Mouse (Mus musculus) forebrain, postnatal 0 days (tissue): ENCODE results near the gene Zfp740. TPM values are rescaled to one million over a fixed set of nuclear protein-coding genes. Genes with fewer than 3 reads are reported as not detected.

Source experiments
- ATAC-seq: fragments of 200-750 bp; cut with Nextera tagmentation; 2 replicates; pipeline ENCODE4 v1.8.0; 2017; ENCODE audit warnings: mild to moderate bottlenecking, moderate library complexity
- DNase-seq: peaks from one replicate; pipeline ENCODE4 v3.0.0-alpha.2; 2015
- H3K27ac ChIP-seq: fragments of 300-500 bp; sonication (generic); 2 replicates; pipeline ENCODE4 v1.5.1; 2014; ENCODE audit warnings: low read depth, mild to moderate bottlenecking, antibody characterized with exemption, low read length, moderate library complexity, mixed read lengths
- H3K27me3 ChIP-seq: fragments of 300-500 bp; sonication (generic); 2 replicates; pipeline ENCODE4 v1.6.1; 2014; ENCODE audit warnings: mild to moderate bottlenecking, low read length, mixed read lengths; ENCODE audit not compliant: insufficient read depth
- H3K36me3 ChIP-seq: fragments of 300-500 bp; sonication (generic); 2 replicates; pipeline ENCODE4 v1.6.1; 2014; ENCODE audit warnings: mild to moderate bottlenecking, moderate library complexity; ENCODE audit not compliant: insufficient read depth
- H3K4me1 ChIP-seq: fragments of 300-500 bp; sonication (generic); 2 replicates; pipeline ENCODE4 v1.6.1; 2014; ENCODE audit warnings: antibody characterized with exemption; ENCODE audit not compliant: insufficient read depth
- H3K4me2 ChIP-seq: fragments of 300-500 bp; sonication (generic); 2 replicates; pipeline ENCODE4 v1.6.1; 2014; ENCODE audit warnings: low read depth, mild to moderate bottlenecking, moderate library complexity
- H3K4me3 ChIP-seq: fragments of 300-500 bp; sonication (generic); 2 replicates; pipeline ENCODE4 v1.5.1; 2014; ENCODE audit warnings: low read depth, low read length, mixed read lengths
- H3K9ac ChIP-seq: fragments of 300-500 bp; sonication (generic); 2 replicates; pipeline ENCODE4 v1.6.1; 2014; ENCODE audit warnings: mild to moderate bottlenecking
- H3K9me3 ChIP-seq: fragments of 300-500 bp; sonication (generic); 2 replicates; pipeline ENCODE4 v1.6.1; 2016; ENCODE audit warnings: low read length
- CTCF ChIP-seq: sonication (generic); IDR thresholded peaks from 2 replicates; pipeline ENCODE4 v1.5.1; 2016; ENCODE audit warnings: antibody characterized with exemption, control low read depth, low read depth
- WGBS: fragments of 180-500 bp; shearing (Covaris S2); extraction: QIAGEN DNeasy Blood & Tissue Kit; methylation state at CpG from one replicate; pipeline ENCODE4 v1.1.7; 2014; 5-methylcytosine and 5-hydroxymethylcytosine counted together
- polyA plus RNA-seq: library from polyadenylated mRNA; unstranded; fragments of >200 nt; fragmentation: Nextera tagmentation; extraction: Ambion mirVana; gene quantifications from 2 replicates; pipeline ENCODE4 v1.2.1, GENCODE M21; 2015
- total RNA-seq: library from RNA; depleted of rRNA; stranded (reverse); fragments of >200 nt; gene quantifications from 2 replicates; pipeline ENCODE4 v1.2.3, GENCODE M21; 2014

The Zfp740 gene
- total and polyA plus RNA-seq, 2 experiments from 2014 or later: 29.7 to 83.2 TPM

GRCm38 (mm10) chr15:102243229-102244190 lies 40.5 kb downstream of the Zfp740 start:
- DNase-seq (no peak), ATAC-seq (no peak)
- Histone ChIP-seq H3K4me3 (no peak overlapping the region), H3K4me1 (peaks cover 19% of the 10 kb centered on the region), H3K36me3 (peaks cover 6% of the 10 kb centered on the region; the same call in 1 of the 2 replicates), H3K27me3 (no peaks in the 10 kb centered on the region), H3K9ac (0 out of 2 replicates have a peak overlapping the region, but pooled peaks have one; percentile 26), H3K9me3 (no peaks in the 10 kb centered on the region), H3K4me2 (peak overlapping the region; percentile 20), H3K27ac (no peak overlapping the region)
- 19% methylated on average over 22 of the region's 22 CpGs for WGBS
- no peak for TF ChIP-seq CTCF

GRCm38 (mm10) chr15:102244306-102245191 lies 41.5 kb downstream of the Zfp740 start:
- WGBS: 9% methylated on average over 19 of the region's 19 CpGs
- Histone ChIP-seq H3K9me3 (no peaks in the 10 kb centered on the region), H3K4me3 (peak overlapping the region; percentile 66), H3K4me1 (peaks cover 19% of the 10 kb centered on the region), H3K36me3 (peaks cover 3% of the 10 kb centered on the region; the same call in 1 of the 2 replicates), H3K27ac (no peak overlapping the region), H3K4me2 (peak overlapping the region; percentile 99), H3K9ac (0 out of 2 replicates have a peak overlapping the region, but pooled peaks have one; percentile 26), H3K27me3 (no peaks in the 10 kb centered on the region)
- DNase-seq (no peak), ATAC-seq (no peak)
- no peak for TF ChIP-seq CTCF

GRCm38 (mm10) chr15:102245461-102245881 lies 42.4 kb downstream of the Zfp740 start:
- no peaks in the 10 kb centered on the region for H3K36me3 ChIP-seq
- peaks cover 19% of the 10 kb centered on the region for H3K4me1 ChIP-seq
- no peaks in the 10 kb centered on the region for H3K9me3 ChIP-seq
- peak overlapping the region; percentile 66 for H3K4me3 ChIP-seq
- 0 out of 2 replicates have a peak overlapping the region, but pooled peaks have one; percentile 85 for H3K27ac ChIP-seq
- H3K27me3 ChIP-seq: no peaks in the 10 kb centered on the region
- ATAC-seq: no peak
- TF ChIP-seq CTCF: no peak
- peak overlapping the region; percentile 99 for H3K4me2 ChIP-seq
- DNase-seq: no peak
- WGBS: 11% methylated on average over 14 of the region's 14 CpGs
- H3K9ac ChIP-seq: peak overlapping the region; percentile 66; the same call in 1 of the 2 replicates

- H3K4me2 ChIP-seq: peak overlapping the region; percentile 99
- DNase-seq: peak; percentile 91
- peak; percentile 93 for ATAC-seq
- H3K36me3 ChIP-seq: no peaks in the 10 kb centered on the region
- peak overlapping the region; percentile 85 for H3K27ac ChIP-seq
- 1% methylated on average over 41 of the region's 44 CpGs for WGBS
- H3K9ac ChIP-seq: peak overlapping the region; percentile 66
- H3K9me3 ChIP-seq: no peaks in the 10 kb centered on the region
- TF ChIP-seq CTCF: no peak
- H3K27me3 ChIP-seq: no peaks in the 10 kb centered on the region
- peak overlapping the region; percentile 66 for H3K4me3 ChIP-seq
- H3K4me1 ChIP-seq: peaks cover 19% of the 10 kb centered on the region
Observed at GRCm38 (mm10) chr15:102245891-102246741, 43.1 kb downstream of the Zfp740 start.

GRCm38 (mm10) chr15:102246866-102247251 lies 43.8 kb downstream of the Zfp740 start:
- no peaks in the 10 kb centered on the region for H3K27me3 ChIP-seq

More at GRCm38 (mm10) chr15:102246866-102247251, 43.8 kb downstream of the Zfp740 start:
- H3K36me3 ChIP-seq: no peaks in the 10 kb centered on the region
- H3K4me1 ChIP-seq: peaks cover 19% of the 10 kb centered on the region
- WGBS: under 1% methylated on average over 32 of the region's 35 CpGs
- peak overlapping the region; percentile 66 for H3K4me3 ChIP-seq
- TF ChIP-seq CTCF: no peak
- H3K4me2 ChIP-seq: peak overlapping the region; percentile 99
- peak; percentile 94 for DNase-seq
- no peaks in the 10 kb centered on the region for H3K9me3 ChIP-seq
- peak overlapping the region; percentile 66 for H3K9ac ChIP-seq
- H3K27ac ChIP-seq: peak overlapping the region; percentile 85
- peak; percentile 87 for ATAC-seq
